Mouse (Mus musculus) liver (tissue): ENCODE results near the gene Isoc2b.
"Not testable (repeated sequence)": the region's sequence is repeated elsewhere in the genome, so short reads cannot be mapped to it uniquely, and the experiment has no call there.

Experiments
- DNase-seq: peaks from one replicate; pipeline ENCODE4 v3.0.0-alpha.2; 2020; ENCODE audit warnings: mixed read lengths

The Isoc2b gene

GRCm38 (mm10) chr7:4830476-4830875, 39.6 kb downstream of the Isoc2b start:
- no peak for DNase-seq

GRCm38 (mm10) chr7:4825365-4825764, 44.7 kb downstream of the Isoc2b start:
- no peak for DNase-seq

GRCm38 (mm10) chr7:4822162-4822907, 47.7 kb downstream of the Isoc2b start:
- no peak for DNase-seq

- DNase-seq: no peak
Measured at GRCm38 (mm10) chr7:4821690-4822089, 48.4 kb downstream of the Isoc2b start.

- not testable (repeated sequence) for DNase-seq
Measured at GRCm38 (mm10) chr7:4820925-4821324, 49.1 kb downstream of the Isoc2b start.

- no peak for DNase-seq
Measured at GRCm38 (mm10) chr7:4816559-4816958, 53.5 kb downstream of the Isoc2b start.

- no peak for DNase-seq
Measured at GRCm38 (mm10) chr7:4813105-4813791, 56.8 kb downstream of the Isoc2b start.

- DNase-seq: peak; percentile 99
Measured at GRCm38 (mm10) chr7:4812303-4813104, 57.6 kb downstream of the Isoc2b start, which contains the start of gene Ube2s. Gene Ube2s, minus strand, starts transcription at chr7:4812590.

- peak; percentile 44 for DNase-seq
Measured at GRCm38 (mm10) chr7:4811842-4812302, 58.2 kb downstream of the Isoc2b start.

- DNase-seq: not testable (repeated sequence)
Measured at GRCm38 (mm10) chr7:4811131-4811530, 58.9 kb downstream of the Isoc2b start.

- peak; percentile 59 for DNase-seq
Measured at GRCm38 (mm10) chr7:4806716-4807115, 63.3 kb downstream of the Isoc2b start.

- DNase-seq: no peak
Measured at GRCm38 (mm10) chr7:4802247-4802646, 67.8 kb downstream of the Isoc2b start.

- no peak for DNase-seq
Measured at GRCm38 (mm10) chr7:4795767-4796433, 74.2 kb downstream of the Isoc2b start.
